Mouse (Mus musculus) liver, embryonic 13.5 days (tissue): Measurements from ENCODE around the gene Ilf2. TPM values are rescaled to one million over a fixed set of nuclear protein-coding genes. Genes with fewer than 3 reads are reported as not detected.

ENCODE experiments used
- ATAC-seq: fragments of 200-750 bp; cut with Nextera tagmentation; 2 replicates; pipeline ENCODE4 v1.8.0; 2017; ENCODE audit warnings: low read depth, mild to moderate bottlenecking, moderate number of reproducible peaks, moderate library complexity
- DNase-seq: peaks from one replicate; pipeline ENCODE4 v3.0.0; 2022
- H3K27ac ChIP-seq: fragments of 300-500 bp; sonication (generic); 2 replicates; pipeline ENCODE4 v1.5.1; 2015; ENCODE audit warnings: moderate library complexity, mild to moderate bottlenecking, inconsistent platforms
- H3K27me3 ChIP-seq: fragments of 300-500 bp; sonication (generic); 2 replicates; pipeline ENCODE4 v1.6.1; 2015; ENCODE audit warnings: mild to moderate bottlenecking, inconsistent platforms
- H3K36me3 ChIP-seq: fragments of 300-500 bp; sonication (generic); 2 replicates; pipeline ENCODE4 v1.6.1; 2015; ENCODE audit warnings: mild to moderate bottlenecking, inconsistent platforms
- H3K4me1 ChIP-seq: fragments of 300-500 bp; sonication (generic); replicated peaks from 2 replicates; pipeline ENCODE4 v1.6.1; 2015; ENCODE audit warnings: inconsistent platforms
- H3K4me2 ChIP-seq: fragments of 300-500 bp; sonication (generic); 2 replicates; pipeline ENCODE4 v1.6.1; 2015; ENCODE audit warnings: inconsistent platforms, mild to moderate bottlenecking, moderate library complexity
- H3K4me3 ChIP-seq: fragments of 300-500 bp; sonication (generic); replicated peaks from 2 replicates; pipeline ENCODE4 v1.5.1; 2015; ENCODE audit warnings: mild to moderate bottlenecking, inconsistent platforms
- H3K9ac ChIP-seq: fragments of 300-500 bp; sonication (generic); 2 replicates; pipeline ENCODE4 v1.6.1; 2015; ENCODE audit warnings: mild to moderate bottlenecking, inconsistent platforms
- H3K9me3 ChIP-seq: fragments of 300-500 bp; sonication (generic); replicated peaks from 2 replicates; pipeline ENCODE4 v1.6.1; 2016; ENCODE audit warnings: inconsistent platforms
- WGBS: fragments of 180-500 bp; shearing (Covaris S2); methylation state at CpG from one replicate; pipeline ENCODE4 v1.1.7; 2015; ENCODE audit not compliant: insufficient replicate concordance; 5-methylcytosine and 5-hydroxymethylcytosine counted together
- polyA plus RNA-seq: library from polyadenylated mRNA; unstranded; fragments of >200 nt; fragmentation: Nextera tagmentation; extraction: Ambion mirVana; gene quantifications from 2 replicates; pipeline ENCODE4 v1.2.1, GENCODE M21; 2015

The Ilf2 gene
- polyA plus RNA-seq, 1 experiment from 2014 or later: 75.0 TPM

DNA sequence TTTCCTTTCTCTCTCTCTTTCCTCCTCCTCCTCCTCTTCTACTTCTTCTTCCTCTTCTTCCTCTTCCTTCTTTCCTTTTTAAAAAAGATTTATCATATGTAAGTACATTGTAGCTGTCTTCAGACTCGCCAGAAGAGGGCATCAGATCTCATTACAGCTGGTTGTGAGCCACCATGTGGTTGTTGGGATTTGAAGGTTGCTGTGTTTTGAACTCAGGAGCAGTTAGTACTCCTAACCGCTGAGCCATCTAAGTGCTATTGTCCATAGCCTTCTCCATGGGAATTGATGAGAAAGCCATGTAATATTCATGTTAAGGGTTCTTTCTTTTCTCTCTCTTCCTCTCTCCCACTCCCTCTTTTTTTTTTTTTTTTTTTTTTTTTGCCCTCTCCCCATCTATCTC is 15.4 kb downstream of the Ilf2 start:
- DNase-seq (peak; percentile 26), ATAC-seq (no peak)
- WGBS: 30% methylated on average over 2 of the region's 2 CpGs
- Histone ChIP-seq H3K27ac (no peak overlapping the region), H3K4me3 (0 out of 2 replicates have a peak overlapping the region, but pooled peaks have one; percentile 12), H3K27me3 (no peaks in the 10 kb centered on the region), H3K4me2 (peak overlapping the region; percentile 52), H3K4me1 (peaks cover 21% of the 10 kb centered on the region), H3K36me3 (peaks cover 52% of the 10 kb centered on the region), H3K9me3 (no peaks in the 10 kb centered on the region), H3K9ac (no peak overlapping the region)

- peak overlapping the region; percentile 8; the same call in 1 of the 2 replicates for H3K27ac ChIP-seq
- peak overlapping the region; percentile 26; the same call in 1 of the 2 replicates for H3K9ac ChIP-seq
- H3K4me2 ChIP-seq: no peak overlapping the region
- peaks cover 55% of the 10 kb centered on the region for H3K36me3 ChIP-seq
- H3K4me1 ChIP-seq: peaks cover 20% of the 10 kb centered on the region
- no peaks in the 10 kb centered on the region for H3K27me3 ChIP-seq
- no peaks in the 10 kb centered on the region for H3K9me3 ChIP-seq
- ATAC-seq (no peak), DNase-seq (no peak)
- H3K4me3 ChIP-seq: no peak overlapping the region
- 53% methylated on average over 4 of the region's 4 CpGs for WGBS
Measured at GRCm38 (mm10) chr3:90493831-90494540, 18.1 kb downstream of the Ilf2 start.

GRCm38 (mm10) chr3:90495850-90496525 is 20.1 kb downstream of the Ilf2 start:
- H3K4me1 ChIP-seq: peaks cover 5% of the 10 kb centered on the region; the same call in 1 of the 2 replicates
- H3K9me3 ChIP-seq: no peaks in the 10 kb centered on the region
- ATAC-seq (no peak), DNase-seq (no peak)
- H3K4me3 ChIP-seq: no peak overlapping the region
- peaks cover 66% of the 10 kb centered on the region for H3K36me3 ChIP-seq
- no peak overlapping the region for H3K27ac ChIP-seq
- H3K9ac ChIP-seq: no peak overlapping the region
- H3K27me3 ChIP-seq: no peaks in the 10 kb centered on the region
- WGBS: 92% methylated on average over 7 of the region's 7 CpGs
- no peak overlapping the region for H3K4me2 ChIP-seq

DNA sequence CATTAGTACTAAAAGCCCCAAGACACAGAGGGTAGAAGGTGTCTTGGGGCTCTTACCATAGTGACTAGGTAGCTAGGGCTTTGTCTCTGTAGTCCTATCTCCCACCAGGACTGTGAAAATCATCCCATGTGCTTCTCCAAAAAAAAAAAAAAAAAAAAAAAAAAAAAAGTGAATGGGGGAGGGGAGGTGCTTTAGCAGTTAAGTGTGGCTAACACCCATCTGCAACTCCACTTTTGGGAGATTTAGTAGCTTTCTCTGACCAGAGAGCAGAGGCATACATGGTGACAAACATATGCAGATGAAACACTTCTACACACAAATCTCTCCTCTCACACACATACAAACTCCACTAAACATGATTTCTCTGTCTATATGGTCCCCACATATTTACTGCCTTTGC is 21.7 kb downstream of the Ilf2 start:
- DNase-seq: no peak
- no peak overlapping the region for H3K27ac ChIP-seq
- no peak for ATAC-seq
- H3K9ac ChIP-seq: no peak overlapping the region
- H3K4me3 ChIP-seq: no peak overlapping the region
- H3K9me3 ChIP-seq: no peaks in the 10 kb centered on the region
- H3K27me3 ChIP-seq: no peaks in the 10 kb centered on the region
- H3K4me1 ChIP-seq: no peaks in the 10 kb centered on the region
- peaks cover 82% of the 10 kb centered on the region for H3K36me3 ChIP-seq
- no peak overlapping the region for H3K4me2 ChIP-seq

DNA sequence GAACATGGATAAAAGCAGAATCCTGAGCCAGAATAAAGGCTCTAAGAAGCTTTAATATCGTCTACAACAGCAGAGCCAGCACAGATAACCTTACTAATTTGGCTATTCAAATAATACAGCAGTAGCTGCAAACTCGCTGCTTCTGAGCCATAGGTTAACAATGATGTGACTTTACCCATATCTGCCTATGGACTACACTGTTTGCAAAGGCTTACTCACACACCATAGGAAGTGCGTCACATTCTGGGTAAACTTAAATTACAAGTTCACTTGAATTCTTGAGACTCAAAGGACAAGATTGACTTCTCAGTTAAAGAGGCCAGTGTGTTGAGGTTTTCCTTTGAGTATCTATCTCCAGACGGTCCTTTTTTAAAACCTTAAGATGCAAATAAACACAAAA is 27.5 kb downstream of the Ilf2 start:
- no peaks in the 10 kb centered on the region for H3K9me3 ChIP-seq
- no peak overlapping the region for H3K27ac ChIP-seq
- H3K4me3 ChIP-seq: no peak overlapping the region
- H3K36me3 ChIP-seq: peaks cover 88% of the 10 kb centered on the region
- ATAC-seq (no peak), DNase-seq (no peak)
- 82% methylated on average over 4 of the region's 4 CpGs for WGBS
- H3K27me3 ChIP-seq: no peaks in the 10 kb centered on the region
- H3K4me2 ChIP-seq: no peak overlapping the region
- peaks cover 16% of the 10 kb centered on the region for H3K4me1 ChIP-seq
- no peak overlapping the region for H3K9ac ChIP-seq

DNA sequence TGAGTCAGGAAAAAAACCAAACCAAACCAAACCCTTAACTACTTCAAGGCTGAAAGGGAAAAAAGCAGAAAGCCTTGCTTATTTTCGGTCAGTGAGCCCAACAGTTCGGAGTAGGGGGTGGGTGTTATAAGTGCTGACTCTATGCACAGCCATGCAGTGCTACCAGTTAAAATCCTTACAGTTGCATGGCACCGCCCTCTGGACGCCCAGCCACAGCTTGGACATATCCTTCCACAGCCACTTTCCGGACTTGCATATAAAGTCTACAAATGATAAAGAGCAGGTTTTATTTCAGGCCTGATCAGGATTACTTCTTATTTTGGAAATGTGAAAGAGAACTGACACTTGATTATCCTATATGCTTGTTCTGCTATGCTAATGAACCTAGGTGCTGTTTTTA is 29.3 kb downstream of the Ilf2 start:
- Histone ChIP-seq H3K9ac (no peak overlapping the region), H3K4me2 (no peak overlapping the region), H3K27me3 (no peaks in the 10 kb centered on the region), H3K4me3 (no peak overlapping the region), H3K4me1 (peaks cover 20% of the 10 kb centered on the region), H3K36me3 (peaks cover 71% of the 10 kb centered on the region), H3K9me3 (no peaks in the 10 kb centered on the region), H3K27ac (no peak overlapping the region)
- 89% methylated on average over 5 of the region's 5 CpGs for WGBS
- no peak for ATAC-seq
- DNase-seq: no peak

GRCm38 (mm10) chr3:90506362-90506761 is 30.4 kb downstream of the Ilf2 start:
- peaks cover 20% of the 10 kb centered on the region for H3K4me1 ChIP-seq
- H3K4me2 ChIP-seq: no peak overlapping the region
- ATAC-seq (no peak), DNase-seq (no peak)
- no peaks in the 10 kb centered on the region for H3K9me3 ChIP-seq
- no peak overlapping the region for H3K27ac ChIP-seq
- no peak overlapping the region for H3K9ac ChIP-seq
- H3K4me3 ChIP-seq: no peak overlapping the region
- 88% methylated on average over 3 of the region's 3 CpGs for WGBS
- no peaks in the 10 kb centered on the region for H3K27me3 ChIP-seq
- peaks cover 63% of the 10 kb centered on the region for H3K36me3 ChIP-seq

DNA sequence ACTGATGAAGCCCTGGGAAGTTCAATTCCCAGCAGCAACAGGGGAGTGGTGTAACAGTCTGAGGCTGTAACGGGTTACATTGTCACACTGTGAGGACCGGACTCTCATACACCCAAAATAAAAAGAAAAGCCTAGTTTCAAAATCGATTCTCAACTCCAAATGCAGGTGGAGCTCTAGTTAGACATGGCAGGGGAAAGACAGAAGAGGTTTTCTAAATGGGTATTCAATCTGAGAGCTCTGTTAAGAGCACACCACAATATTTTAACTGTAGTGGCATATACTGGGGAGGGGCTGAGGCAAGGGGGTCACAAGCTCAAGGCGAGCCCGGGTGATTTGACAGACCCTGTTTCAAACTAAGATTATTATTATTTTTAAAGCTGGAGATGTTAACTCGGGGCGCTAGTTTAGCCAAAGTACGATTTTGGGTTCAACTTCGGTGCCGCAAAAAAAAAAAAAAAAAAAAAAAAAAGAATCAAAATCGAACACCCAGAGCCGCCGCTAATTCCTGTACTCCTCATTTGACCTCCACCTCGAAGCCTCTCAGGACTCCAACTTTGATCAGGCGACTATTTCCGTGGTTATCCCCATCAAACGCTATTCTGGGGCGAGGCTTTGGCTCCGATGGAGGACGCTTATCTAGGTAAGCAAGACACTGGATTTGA is 32.5 kb downstream of the Ilf2 start:
- H3K36me3 ChIP-seq: peaks cover 42% of the 10 kb centered on the region
- peaks cover 25% of the 10 kb centered on the region for H3K4me1 ChIP-seq
- H3K27me3 ChIP-seq: peaks cover 4% of the 10 kb centered on the region; the same call in 1 of the 2 replicates
- peak overlapping the region; percentile 93 for H3K4me3 ChIP-seq
- DNase-seq (no peak), ATAC-seq (no peak)
- H3K27ac ChIP-seq: peak overlapping the region; percentile 93
- no peaks in the 10 kb centered on the region for H3K9me3 ChIP-seq
- H3K4me2 ChIP-seq: peak overlapping the region; percentile 91
- peak overlapping the region; percentile 97 for H3K9ac ChIP-seq
- WGBS: 2% methylated on average over 20 of the region's 20 CpGs

- ATAC-seq (peak; percentile 89), DNase-seq (peak; percentile 99)
- peaks cover 36% of the 10 kb centered on the region for H3K36me3 ChIP-seq
- under 1% methylated on average over 66 of the region's 66 CpGs for WGBS
- H3K4me1 ChIP-seq: peaks cover 32% of the 10 kb centered on the region
- peak within 1 kb of the TSS; percentile 93 for H3K4me3 ChIP-seq
- H3K27me3 ChIP-seq: peaks cover 8% of the 10 kb centered on the region; the same call in 1 of the 2 replicates
- peak within 1 kb of the TSS; percentile 97 for H3K9ac ChIP-seq
- no peaks in the 10 kb centered on the region for H3K9me3 ChIP-seq
- H3K27ac ChIP-seq: peak within 1 kb of the TSS; percentile 93
- H3K4me2 ChIP-seq: peak within 1 kb of the TSS; percentile 91
Measured at GRCm38 (mm10) chr3:90508950-90509746, 33.2 kb downstream of the Ilf2 start, which contains the start of gene Chtop. Gene Chtop (minus strand): TSS chr3:90509498.

DNA sequence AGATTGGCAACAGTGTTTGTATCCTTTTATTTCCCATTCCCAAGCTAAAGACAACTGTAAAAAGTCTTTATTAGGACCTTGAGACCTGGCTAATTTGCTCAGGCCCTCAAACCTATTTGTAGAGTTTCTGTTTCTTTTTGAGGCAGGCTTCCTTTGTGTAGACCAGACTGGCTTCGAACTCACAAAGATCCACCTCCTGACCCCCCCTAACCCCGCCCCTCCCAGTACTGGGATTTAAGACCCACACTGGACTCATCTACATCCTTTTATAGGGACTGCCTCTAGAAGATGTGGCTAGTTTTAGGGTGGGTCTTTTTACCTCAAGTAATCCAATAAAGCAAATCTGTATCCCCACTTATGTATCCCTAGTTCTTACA is 33.8 kb downstream of the Ilf2 start:
- no peak for ATAC-seq
- Histone ChIP-seq H3K27me3 (peaks cover 8% of the 10 kb centered on the region; the same call in 1 of the 2 replicates), H3K27ac (peak overlapping the region; percentile 37; the same call in 1 of the 2 replicates), H3K4me2 (peak overlapping the region; percentile 91), H3K9me3 (no peaks in the 10 kb centered on the region), H3K9ac (peak overlapping the region; percentile 44; the same call in 1 of the 2 replicates), H3K36me3 (peaks cover 31% of the 10 kb centered on the region), H3K4me1 (peaks cover 38% of the 10 kb centered on the region), H3K4me3 (peak overlapping the region; percentile 93)
- 7% methylated on average over 2 of the region's 2 CpGs for WGBS
- DNase-seq: no peak

DNA sequence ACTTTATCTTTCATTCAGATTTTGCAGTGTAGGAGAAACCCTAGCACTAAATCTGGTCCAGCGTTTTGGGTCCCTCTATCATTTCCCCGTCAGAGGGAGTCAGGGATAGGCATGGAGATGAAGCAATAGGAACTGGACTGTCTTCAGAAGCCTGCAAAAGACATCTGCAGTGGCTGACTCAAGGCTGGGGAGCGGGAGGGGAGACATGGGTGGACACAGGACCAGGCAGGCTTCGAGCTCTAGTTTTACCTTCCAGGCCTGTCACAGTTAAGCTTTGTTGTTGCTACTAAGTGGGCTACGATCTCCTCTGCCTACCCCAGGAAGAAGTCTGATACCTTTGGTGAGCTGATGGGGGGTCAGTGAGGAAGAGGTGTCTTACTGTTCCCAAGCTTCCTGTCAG is 36.4 kb downstream of the Ilf2 start:
- Histone ChIP-seq H3K9me3 (no peaks in the 10 kb centered on the region), H3K36me3 (peaks cover 6% of the 10 kb centered on the region), H3K27ac (no peak overlapping the region), H3K27me3 (peaks cover 8% of the 10 kb centered on the region; the same call in 1 of the 2 replicates), H3K9ac (no peak overlapping the region), H3K4me3 (no peak overlapping the region), H3K4me1 (peaks cover 45% of the 10 kb centered on the region), H3K4me2 (no peak overlapping the region)
- ATAC-seq: no peak
- WGBS: 67% methylated on average over 5 of the region's 5 CpGs
- DNase-seq: no peak
